Mouse (Mus musculus): ENCODE data around the gene Ung.

DNA sequence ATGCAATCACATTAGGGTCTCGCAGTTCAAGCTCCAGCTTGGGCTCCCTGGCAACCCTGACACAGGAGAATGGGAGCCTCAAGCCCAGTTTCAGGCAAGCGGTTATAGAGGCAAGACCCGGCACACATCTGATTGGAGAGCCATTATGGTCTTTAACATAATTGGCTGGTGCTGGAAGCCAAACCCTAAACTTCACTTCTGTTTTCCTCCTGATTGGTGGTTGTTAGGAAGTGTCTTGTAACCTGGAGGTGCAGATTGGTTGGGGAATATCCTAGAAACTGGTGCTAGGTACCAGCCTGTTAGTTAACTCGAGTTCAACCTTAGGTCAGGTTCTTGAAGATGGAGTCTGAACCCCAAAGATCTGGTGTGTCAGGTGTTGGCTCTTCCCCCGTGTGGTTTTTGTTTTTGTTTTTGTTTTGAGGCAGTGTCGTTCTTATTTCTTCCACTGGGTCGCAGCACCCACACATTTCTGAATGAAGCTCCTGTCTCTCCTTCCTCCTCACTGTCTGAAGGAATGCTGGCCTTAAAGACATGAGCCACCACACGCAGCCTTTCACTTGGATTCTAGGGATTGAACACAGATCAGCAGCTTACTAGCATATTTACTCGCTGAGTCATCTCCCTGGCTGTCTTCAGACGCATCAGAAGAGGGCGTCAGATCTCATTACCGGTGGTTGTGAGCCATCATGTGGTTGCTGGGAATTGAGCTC is 32.1 kb downstream of the Ung start:
- TF ChIP-seq CTCF (IDR thresholded peaks at IDR 0.05; ENCODE audit: low read depth, low read length), result no peak
- no peak for TF ChIP-seq POLR2AphosphoS5 (IDR thresholded peaks at IDR 0.05; ENCODE audit: insufficient replicate concordance, low read depth, low read length)
- TF ChIP-seq GATA1 (IDR thresholded peaks at IDR 0.05; ENCODE audit: borderline replicate concordance, low read length), result no peak
- TF ChIP-seq TAL1 (conservative IDR thresholded peaks at IDR 0.05; ENCODE audit: low read depth, low read length), result no peak
